Mouse (Mus musculus) embryonic facial prominence, embryonic 15.5 days (tissue): ENCODE measurements at regions not wholly inside any gene's neighbourhood (a gene's known extent, or its start where the extent isn't known, plus 50 kb on each side); places are given as distances from the start of the nearest gene placed in this dataset.
A peak's percentile ranks its signal among the peaks of the same experiment; 100 is the strongest.

Source experiments
- ATAC-seq: fragments of 200-750 bp; cut with Nextera tagmentation; 2 replicates; pipeline ENCODE4 v1.8.0; 2017; ENCODE audit warnings: low read depth, moderate TSS enrichment; ENCODE audit not compliant: insufficient number of reproducible peaks, low FRiP score, low TSS enrichment
- H3K27ac ChIP-seq: fragments of 300-500 bp; sonication (generic); replicated peaks from 2 replicates; pipeline ENCODE4 v1.5.1; 2015; ENCODE audit warnings: mild to moderate bottlenecking, inconsistent platforms
- H3K27me3 ChIP-seq: fragments of 300-500 bp; sonication (generic); 2 replicates; pipeline ENCODE4 v1.6.1; 2015; ENCODE audit warnings: inconsistent platforms
- H3K36me3 ChIP-seq: fragments of 300-500 bp; sonication (generic); 2 replicates; pipeline ENCODE4 v1.6.1; 2015; ENCODE audit warnings: mild to moderate bottlenecking, inconsistent platforms
- H3K4me1 ChIP-seq: fragments of 300-500 bp; sonication (generic); 2 replicates; pipeline ENCODE4 v1.6.1; 2015; ENCODE audit warnings: inconsistent platforms
- H3K4me2 ChIP-seq: fragments of 300-500 bp; sonication (generic); replicated peaks from 2 replicates; pipeline ENCODE4 v1.6.1; 2015; ENCODE audit warnings: mild to moderate bottlenecking, inconsistent platforms
- H3K4me3 ChIP-seq: fragments of 300-500 bp; sonication (generic); replicated peaks from 2 replicates; pipeline ENCODE4 v1.5.1; 2015; ENCODE audit warnings: mild to moderate bottlenecking, inconsistent platforms
- H3K9ac ChIP-seq: fragments of 300-500 bp; sonication (generic); 2 replicates; pipeline ENCODE4 v1.6.1; 2015; ENCODE audit warnings: inconsistent platforms
- H3K9me3 ChIP-seq: fragments of 300-500 bp; sonication (generic); replicated peaks from 2 replicates; pipeline ENCODE4 v1.6.1; 2016; ENCODE audit warnings: inconsistent platforms
- WGBS: fragments of 180-500 bp; shearing (Covaris S2); methylation state at CpG from one replicate; pipeline ENCODE4 v1.1.7; 2015; 5-methylcytosine and 5-hydroxymethylcytosine counted together

- WGBS = 16% methylated on average over 29 of the region's 29 CpGs
- H3K27ac ChIP-seq = peak overlapping the region; percentile 74
- 0 out of 2 replicates have a peak, but pooled peaks cover 3% of the 10 kb centered on the region for H3K4me1 ChIP-seq
- no peaks in the 10 kb centered on the region for H3K36me3 ChIP-seq
- H3K9me3 ChIP-seq = no peaks in the 10 kb centered on the region
- peak; percentile 81 for ATAC-seq
- no peaks in the 10 kb centered on the region for H3K27me3 ChIP-seq
- H3K9ac ChIP-seq = no peak overlapping the region
- peak overlapping the region; percentile 50 for H3K4me3 ChIP-seq
- H3K4me2 ChIP-seq = peak overlapping the region; percentile 50
These were observed 346.4 kb upstream of the Prkcq start for GRCm38 (mm10) chr2:10825278-10826133.

GRCm38 (mm10) chr2:10826134-10826767 is 345.7 kb upstream of the Prkcq start:
- H3K4me1 ChIP-seq = 0 out of 2 replicates have a peak, but pooled peaks cover 3% of the 10 kb centered on the region
- no peaks in the 10 kb centered on the region for H3K9me3 ChIP-seq
- H3K4me3 ChIP-seq = peak overlapping the region; percentile 50
- peak; percentile 75 for ATAC-seq
- WGBS = 50% methylated on average over 10 of the region's 10 CpGs
- no peaks in the 10 kb centered on the region for H3K36me3 ChIP-seq
- H3K4me2 ChIP-seq = peak overlapping the region; percentile 50
- no peaks in the 10 kb centered on the region for H3K27me3 ChIP-seq
- H3K9ac ChIP-seq = no peak overlapping the region
- peak overlapping the region; percentile 53; the same call in 1 of the 2 replicates for H3K27ac ChIP-seq

GRCm38 (mm10) chr2:10839976-10840375 is 331.9 kb upstream of the Prkcq start:
- ATAC-seq = no peak
- no peak overlapping the region for H3K9ac ChIP-seq
- H3K27ac ChIP-seq = no peak overlapping the region
- H3K4me2 ChIP-seq = no peak overlapping the region
- H3K4me3 ChIP-seq = no peak overlapping the region
- no peaks in the 10 kb centered on the region for H3K27me3 ChIP-seq
- H3K9me3 ChIP-seq = no peaks in the 10 kb centered on the region; the same call in 1 of the 2 replicates
- 31% methylated on average over 5 of the region's 5 CpGs for WGBS
- no peaks in the 10 kb centered on the region for H3K36me3 ChIP-seq
- 0 out of 2 replicates have a peak, but pooled peaks cover 4% of the 10 kb centered on the region for H3K4me1 ChIP-seq

- H3K9ac ChIP-seq = no peak overlapping the region
- no peak overlapping the region for H3K4me3 ChIP-seq
- peaks cover 5% of the 10 kb centered on the region; the same call in 1 of the 2 replicates for H3K4me1 ChIP-seq
- no peaks in the 10 kb centered on the region for H3K36me3 ChIP-seq
- ATAC-seq = peak; percentile 85
- H3K27ac ChIP-seq = peak overlapping the region; percentile 60; the same call in 1 of the 2 replicates
- H3K9me3 ChIP-seq = no peaks in the 10 kb centered on the region
- 43% methylated on average over 8 of the region's 8 CpGs for WGBS
- H3K4me2 ChIP-seq = no peak overlapping the region
- no peaks in the 10 kb centered on the region for H3K27me3 ChIP-seq
These were observed 310.1 kb upstream of the Prkcq start for GRCm38 (mm10) chr2:10861654-10862292.

GRCm38 (mm10) chr2:10864451-10864850 is 307.5 kb upstream of the Prkcq start:
- WGBS = 72% methylated on average over 2 of the region's 2 CpGs
- H3K27ac ChIP-seq = no peak overlapping the region

GRCm38 (mm10) chr2:10874303-10874702 is 297.6 kb upstream of the Prkcq start:
- no peaks in the 10 kb centered on the region for H3K9me3 ChIP-seq
- H3K36me3 ChIP-seq = no peaks in the 10 kb centered on the region
- H3K27ac ChIP-seq = no peak overlapping the region
- H3K27me3 ChIP-seq = no peaks in the 10 kb centered on the region
- no peak overlapping the region for H3K4me2 ChIP-seq
- H3K4me3 ChIP-seq = no peak overlapping the region
- WGBS = 86% methylated on average over 4 of the region's 4 CpGs
- no peaks in the 10 kb centered on the region for H3K4me1 ChIP-seq
- no peak overlapping the region for H3K9ac ChIP-seq
- no peak for ATAC-seq

More at GRCm38 (mm10) chr2:10864451-10864850, 307.5 kb upstream of the Prkcq start:
- Histone ChIP-seq H3K4me1 (peaks cover 5% of the 10 kb centered on the region; the same call in 1 of the 2 replicates), H3K36me3 (no peaks in the 10 kb centered on the region), H3K4me2 (no peak overlapping the region), H3K9ac (no peak overlapping the region), H3K9me3 (no peaks in the 10 kb centered on the region), H3K4me3 (no peak overlapping the region), H3K27me3 (no peaks in the 10 kb centered on the region)
- ATAC-seq = no peak

GRCm38 (mm10) chr2:10901926-10902325 is 270.0 kb upstream of the Prkcq start:
- H3K27ac ChIP-seq = no peak overlapping the region
- H3K4me3 ChIP-seq = no peak overlapping the region
- 41% methylated on average over 3 of the region's 3 CpGs for WGBS
- H3K4me1 ChIP-seq = no peaks in the 10 kb centered on the region
- ATAC-seq = no peak
- H3K9ac ChIP-seq = no peak overlapping the region
- H3K36me3 ChIP-seq = no peaks in the 10 kb centered on the region
- H3K9me3 ChIP-seq = no peaks in the 10 kb centered on the region
- H3K4me2 ChIP-seq = no peak overlapping the region
- no peaks in the 10 kb centered on the region for H3K27me3 ChIP-seq

GRCm38 (mm10) chr2:10919955-10920354 is 252.0 kb upstream of the Prkcq start:
- no peaks in the 10 kb centered on the region for H3K27me3 ChIP-seq
- ATAC-seq = no peak
- no peak overlapping the region for H3K4me3 ChIP-seq
- no peaks in the 10 kb centered on the region for H3K36me3 ChIP-seq
- no peak overlapping the region for H3K4me2 ChIP-seq
- H3K9me3 ChIP-seq = no peaks in the 10 kb centered on the region
- H3K27ac ChIP-seq = no peak overlapping the region
- no peak overlapping the region for H3K9ac ChIP-seq
- peaks cover 9% of the 10 kb centered on the region; the same call in 1 of the 2 replicates for H3K4me1 ChIP-seq

- no peaks in the 10 kb centered on the region for H3K9me3 ChIP-seq
- peak overlapping the region; percentile 24; the same call in 1 of the 2 replicates for H3K4me2 ChIP-seq
- peaks cover 9% of the 10 kb centered on the region; the same call in 1 of the 2 replicates for H3K4me1 ChIP-seq
- no peak overlapping the region for H3K27ac ChIP-seq
- H3K9ac ChIP-seq = no peak overlapping the region
- ATAC-seq = no peak
- no peaks in the 10 kb centered on the region for H3K27me3 ChIP-seq
- no peaks in the 10 kb centered on the region for H3K36me3 ChIP-seq
- 55% methylated on average over 8 of the region's 8 CpGs for WGBS
- H3K4me3 ChIP-seq = no peak overlapping the region
These were observed 251.0 kb upstream of the Prkcq start for GRCm38 (mm10) chr2:10920686-10921485.

- no peak overlapping the region for H3K9ac ChIP-seq
- H3K36me3 ChIP-seq = no peaks in the 10 kb centered on the region
- H3K4me3 ChIP-seq = no peak overlapping the region
- ATAC-seq = no peak
- WGBS = 23% methylated on average over 13 of the region's 13 CpGs
- peaks cover 9% of the 10 kb centered on the region; the same call in 1 of the 2 replicates for H3K4me1 ChIP-seq
- H3K27me3 ChIP-seq = no peaks in the 10 kb centered on the region
- H3K4me2 ChIP-seq = peak overlapping the region; percentile 24; the same call in 1 of the 2 replicates
- H3K9me3 ChIP-seq = no peaks in the 10 kb centered on the region
- H3K27ac ChIP-seq = no peak overlapping the region
These were observed 250.1 kb upstream of the Prkcq start for GRCm38 (mm10) chr2:10921486-10922450.
